Mouse (Mus musculus): ENCODE results near the gene Mucl3. TPM values are rescaled to one million over a fixed set of nuclear protein-coding genes. Genes with fewer than 3 reads are reported as not detected.

Mucl3 gene
- polyA plus RNA-seq (2017; shearing (Covaris generic)) = not detected

GRCm38 (mm10) chr17:35643609-35644236 lies at the start of gene Mucl3:
Gene Mucl3, minus strand, starts transcription at chr17:35643695.

GRCm38 (mm10) chr17:35673416-35674035 lies 30.0 kb upstream of the Mucl3 start, which contains the start of gene Gtf2h4:
Gene Gtf2h4, minus strand, starts transcription at chr17:35673739.

DNA sequence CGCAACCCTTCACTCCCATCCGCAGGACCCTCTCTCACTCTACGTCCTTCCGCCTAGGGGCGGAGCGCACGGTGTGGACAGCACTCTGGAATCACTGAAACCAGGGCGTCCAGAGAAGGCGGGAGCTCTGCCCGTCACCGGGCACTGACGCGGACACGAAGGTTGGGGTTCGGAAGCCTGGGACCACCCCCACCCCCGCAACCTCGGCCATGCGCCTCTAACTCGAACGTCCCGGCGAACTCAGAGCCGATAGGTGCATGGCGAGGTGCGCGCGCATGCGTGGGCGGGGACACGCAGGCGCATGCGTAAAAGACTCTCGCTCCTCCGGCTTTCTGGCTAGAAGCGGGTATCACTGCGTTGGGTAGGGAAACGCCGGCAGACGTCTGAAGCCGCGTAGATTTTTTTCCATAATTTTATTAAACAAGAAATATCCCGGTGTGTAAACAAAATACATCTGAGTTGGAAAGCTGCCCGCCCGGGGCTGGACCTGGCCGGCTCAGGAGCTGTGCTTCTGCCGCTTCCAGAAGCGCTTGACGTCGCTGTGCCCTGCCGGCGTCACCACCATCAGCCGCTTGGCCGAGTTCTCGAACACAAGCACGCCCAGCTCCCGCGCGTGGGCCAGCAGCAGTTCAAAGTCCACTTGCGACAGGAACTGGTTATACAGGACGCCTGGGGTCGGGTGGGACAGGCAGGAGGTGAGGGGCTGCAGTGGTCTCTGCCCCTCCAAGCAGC lies 24.0 kb upstream of the Mucl3 start, which contains the start of gene Vars2:
Gene Vars2 (minus strand): TSS at position 259 of the 732 bp plus-strand sequence.

DNA sequence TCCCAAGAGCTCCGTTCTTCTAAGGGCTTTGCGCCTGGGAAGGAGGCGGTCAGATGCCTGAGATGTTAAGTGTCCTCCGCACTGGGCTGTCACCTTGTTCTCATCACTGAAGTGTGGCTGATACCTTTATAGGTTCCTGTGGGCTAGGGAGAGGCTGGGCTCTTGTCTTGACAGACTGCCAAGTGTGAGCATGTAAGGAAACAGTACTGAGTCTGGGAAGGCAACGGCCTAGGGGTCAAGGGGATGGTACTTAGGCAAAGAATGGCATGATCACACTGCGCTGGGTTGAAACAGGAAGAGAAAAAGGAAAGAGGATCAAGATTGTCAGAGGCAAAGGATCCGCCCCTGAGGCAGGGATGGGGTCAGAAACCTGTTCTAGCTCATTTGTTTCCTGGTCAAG lies 17.0 kb downstream of the Mucl3 start, which contains the start of gene Gm9573:
Gene Gm9573 (minus strand): TSS at position 101 of the 400 bp plus-strand sequence.

GRCm38 (mm10) chr17:35601249-35601648 lies 42.2 kb downstream of the Mucl3 start, which contains the start of gene Sfta2:
Gene Sfta2, plus strand, starts transcription at chr17:35601549.

Other genes with a start within 250 kb of the Mucl3 start
- 1,046 TPM for gene H2-Q6, start 218.8 kb downstream of the Mucl3 start, polyA plus RNA-seq (2017; shearing (Covaris generic))
- 2,635 TPM for gene H2-Q7, start 204.5 kb downstream of the Mucl3 start, polyA plus RNA-seq (2017; shearing (Covaris generic))
- 121 TPM for gene H2-Q10, start 173.6 kb downstream of the Mucl3 start, polyA plus RNA-seq (2017; shearing (Covaris generic))
- not detected for gene Pou5f1, start 137.7 kb downstream of the Mucl3 start, polyA plus RNA-seq (2017; shearing (Covaris generic))
- gene Tcf19, start 126.9 kb downstream of the Mucl3 start, polyA plus RNA-seq (2017; shearing (Covaris generic)) = 12.1 TPM
- gene Cchcr1, start 126.6 kb downstream of the Mucl3 start, polyA plus RNA-seq (2017; shearing (Covaris generic)) = 15.1 TPM
- not detected for gene Psors1c2, start 110.5 kb downstream of the Mucl3 start, polyA plus RNA-seq (2017; shearing (Covaris generic))
- not detected for gene Cdsn, start 91.6 kb downstream of the Mucl3 start, polyA plus RNA-seq (2017; shearing (Covaris generic))
- not detected for gene 2300002M23Rik, start 76.2 kb downstream of the Mucl3 start, polyA plus RNA-seq (2017; shearing (Covaris generic))
- not detected for gene Sfta2, start 42.1 kb downstream of the Mucl3 start, polyA plus RNA-seq (2017; shearing (Covaris generic))
- gene Gm9573, start 17.1 kb downstream of the Mucl3 start, polyA plus RNA-seq (2017; shearing (Covaris generic)) = not detected
- gene Vars2, start 23.9 kb upstream of the Mucl3 start, polyA plus RNA-seq (2017; shearing (Covaris generic)) = 17.0 TPM
- gene Gtf2h4, start 30.0 kb upstream of the Mucl3 start, polyA plus RNA-seq (2017; shearing (Covaris generic)) = 14.7 TPM
- gene Ddr1, start 60.9 kb upstream of the Mucl3 start, polyA plus RNA-seq (2017; shearing (Covaris generic)) = 11.5 TPM
- 29.2 TPM for gene Ier3, start 178.0 kb upstream of the Mucl3 start, polyA plus RNA-seq (2017; shearing (Covaris generic))
- gene Flot1, start 179.5 kb upstream of the Mucl3 start, polyA plus RNA-seq (2017; shearing (Covaris generic)) = 52.6 TPM
- gene Tubb5, start 194.6 kb upstream of the Mucl3 start, polyA plus RNA-seq (2017; shearing (Covaris generic)) = 71.0 TPM
- 9.5 TPM for gene Mdc1, start 197.8 kb upstream of the Mucl3 start, polyA plus RNA-seq (2017; shearing (Covaris generic))
- 24.1 TPM for gene Nrm, start 217.6 kb upstream of the Mucl3 start, polyA plus RNA-seq (2017; shearing (Covaris generic))
- 384 TPM for gene Ppp1r18, start 221.9 kb upstream of the Mucl3 start, polyA plus RNA-seq (2017; shearing (Covaris generic))
- gene Dhx16, start 236.1 kb upstream of the Mucl3 start, polyA plus RNA-seq (2017; shearing (Covaris generic)) = 54.0 TPM

Measured in effector memory CD4-positive, alpha-beta T cell, adult 5 months (primary cell).